Mouse (Mus musculus) layer of hippocampus, adult 9-10 months (tissue): Measurements from ENCODE around the gene 2700097O09Rik.
"Not testable (repeated sequence)": the region's sequence is repeated elsewhere in the genome, so short reads cannot be mapped to it uniquely, and the experiment has no call there.

Experiments used
- DNase-seq: peaks from one replicate; pipeline ENCODE4 v3.0.0; 2022; ENCODE audit warnings: low spot score

2700097O09Rik gene

DNA sequence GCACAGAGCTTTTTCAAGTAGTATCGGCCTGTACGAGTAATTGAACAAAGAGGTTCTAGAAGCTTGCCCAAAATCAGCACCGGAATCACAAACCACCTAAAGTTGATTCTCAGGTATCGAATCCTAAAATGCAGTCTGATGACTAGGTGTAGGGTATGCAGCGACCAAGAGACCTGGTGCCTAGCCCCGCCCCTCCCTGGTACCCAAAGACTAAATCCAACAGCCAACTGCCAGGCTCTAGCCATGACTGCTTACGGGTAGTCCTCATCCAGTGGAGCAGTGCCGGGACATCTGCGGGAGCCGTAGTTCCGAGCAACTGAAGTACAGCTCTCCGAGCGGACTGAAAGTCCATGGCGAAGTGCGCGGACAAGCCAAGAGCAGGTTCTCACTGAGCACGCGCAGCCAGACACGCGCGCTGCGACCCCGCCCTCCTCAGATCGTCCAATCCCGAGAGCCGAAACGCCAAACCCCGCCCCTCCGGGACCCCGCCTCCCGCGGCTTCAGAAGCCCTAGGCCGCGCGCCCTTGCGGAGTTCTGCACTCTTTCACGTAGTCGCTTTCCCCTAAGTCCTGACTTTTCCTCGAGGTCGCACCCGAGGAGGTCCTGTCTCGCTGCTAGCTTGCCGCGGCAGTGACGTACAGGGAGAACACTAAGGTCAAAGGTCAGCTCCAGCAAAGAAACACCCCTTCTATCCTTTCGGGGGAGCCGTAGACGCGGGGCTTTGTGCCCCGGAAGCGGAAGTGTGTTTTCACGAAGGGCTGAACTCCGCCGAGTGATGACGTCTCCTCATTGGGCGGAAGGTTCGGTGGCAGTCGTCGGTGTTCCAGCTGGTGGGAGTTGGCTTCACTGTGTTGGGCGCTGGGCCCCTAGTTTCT, at the start of gene 2700097O09Rik, which contains the start of gene Srp54a:
TSS of gene 2700097O09Rik (minus strand) at position 385 of the 875 bp plus-strand sequence.
TSS of gene Srp54a (plus strand) at position 537 of the 875 bp plus-strand sequence.
- peak; percentile 78 for DNase-seq

- DNase-seq, result not testable (repeated sequence)
Observed at GRCm38 (mm10) chr12:55124731-55125130, 44.8 kb upstream of the 2700097O09Rik start.

- not testable (repeated sequence) for DNase-seq
Observed at GRCm38 (mm10) chr12:55124242-55124641, 44.3 kb upstream of the 2700097O09Rik start, which contains the start of gene Fam177a. Fam177a (plus strand) TSS chr12:55124469.

GRCm38 (mm10) chr12:55112616-55113015, 32.7 kb upstream of the 2700097O09Rik start:
- not testable (repeated sequence) for DNase-seq

GRCm38 (mm10) chr12:55092127-55092526, 12.2 kb upstream of the 2700097O09Rik start:
- DNase-seq, result not testable (repeated sequence)

GRCm38 (mm10) chr12:55080601-55080942, 662 bp upstream of the 2700097O09Rik start:
- not testable (repeated sequence) for DNase-seq

- DNase-seq, result not testable (repeated sequence)
Observed at GRCm38 (mm10) chr12:55078706-55079105, 1.2 kb downstream of the 2700097O09Rik start.

DNA sequence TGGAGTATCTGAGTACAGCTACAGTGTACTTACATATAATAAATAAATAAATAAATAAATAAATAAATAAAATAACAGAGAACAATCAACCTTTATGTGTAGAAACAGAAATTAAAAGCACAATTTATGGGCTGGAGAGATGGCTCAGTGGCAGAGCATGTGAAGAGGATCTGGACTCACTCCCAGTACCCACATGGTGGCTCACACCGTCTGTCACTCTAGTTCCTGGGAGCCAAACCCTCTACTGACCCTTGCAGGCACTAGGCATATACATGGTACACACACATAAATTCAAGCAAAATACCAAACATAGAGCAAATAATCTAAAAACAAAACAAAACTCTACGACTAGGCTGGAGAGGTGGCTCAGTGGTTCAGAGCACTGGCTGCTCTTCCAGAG, 4.6 kb downstream of the 2700097O09Rik start:
- no peak for DNase-seq

DNA sequence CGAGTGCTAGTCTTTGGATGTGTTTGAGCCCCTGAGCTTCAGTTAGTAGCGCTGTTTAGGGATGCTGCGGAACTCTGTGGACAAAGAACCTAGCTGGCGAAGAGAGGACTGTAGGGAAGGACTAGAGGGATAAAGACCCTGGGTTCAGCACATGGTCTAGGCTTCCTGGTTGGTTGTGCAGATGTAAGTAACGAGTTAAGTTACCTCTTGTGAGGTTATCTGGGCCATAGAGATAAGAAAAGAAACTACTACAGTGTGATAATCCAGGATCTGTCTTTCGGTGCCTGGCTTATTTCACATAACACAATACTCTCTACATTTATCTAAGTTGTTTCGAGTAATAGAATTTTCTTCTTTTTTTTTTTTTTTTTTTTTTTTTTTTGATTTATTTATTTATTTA, 6.2 kb downstream of the 2700097O09Rik start:
- DNase-seq, result no peak

- DNase-seq, result no peak
Observed at GRCm38 (mm10) chr12:55072495-55072894, 7.4 kb downstream of the 2700097O09Rik start.

GRCm38 (mm10) chr12:55062141-55062540, 17.8 kb downstream of the 2700097O09Rik start:
- DNase-seq, result no peak

- no peak for DNase-seq
Observed at GRCm38 (mm10) chr12:55061006-55061405, 18.9 kb downstream of the 2700097O09Rik start.

DNA sequence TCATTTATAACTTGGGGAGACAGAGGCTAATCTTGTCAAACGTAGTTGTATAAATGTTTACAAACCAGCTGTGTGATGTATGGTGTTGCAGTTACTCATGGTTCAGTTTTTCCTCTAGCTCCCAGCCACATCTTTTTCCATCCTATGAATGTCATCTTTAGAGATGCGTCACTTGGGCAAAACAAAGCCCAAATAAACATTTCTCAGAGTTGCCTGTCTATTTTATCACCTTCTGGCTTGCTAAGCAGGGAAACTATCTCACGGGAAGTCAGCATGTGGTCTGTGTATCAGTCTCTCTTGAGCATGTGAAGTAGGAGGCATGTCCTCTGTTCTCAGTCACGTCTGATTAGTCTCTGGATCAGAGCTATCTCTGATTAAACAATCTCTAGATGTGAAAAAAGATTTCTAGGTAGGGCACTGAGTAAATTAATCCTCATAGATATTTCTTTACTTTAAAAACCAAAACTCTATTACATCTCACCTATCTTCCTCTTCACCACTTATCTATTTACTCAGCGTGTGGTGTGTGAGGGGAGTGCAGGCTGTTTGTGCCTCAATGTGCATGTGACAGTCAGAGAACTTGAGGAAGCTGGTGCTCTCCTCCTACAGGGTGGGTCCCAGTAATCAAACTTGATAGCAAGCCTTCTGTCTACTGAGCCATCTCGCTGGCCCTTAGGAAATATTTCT, 19.6 kb downstream of the 2700097O09Rik start:
- DNase-seq, result no peak

GRCm38 (mm10) chr12:55059812-55060211, 20.1 kb downstream of the 2700097O09Rik start:
- DNase-seq, result no peak

GRCm38 (mm10) chr12:55058865-55059615, 20.9 kb downstream of the 2700097O09Rik start:
- no peak for DNase-seq

- no peak for DNase-seq
Observed at GRCm38 (mm10) chr12:55056703-55057102, 23.2 kb downstream of the 2700097O09Rik start.

GRCm38 (mm10) chr12:55054551-55055241, 25.2 kb downstream of the 2700097O09Rik start:
- DNase-seq, result no peak

- no peak for DNase-seq
Observed at GRCm38 (mm10) chr12:55053267-55053666, 26.6 kb downstream of the 2700097O09Rik start.

GRCm38 (mm10) chr12:55051210-55052173, 28.4 kb downstream of the 2700097O09Rik start:
- DNase-seq, result no peak

GRCm38 (mm10) chr12:55049731-55050353, 30.1 kb downstream of the 2700097O09Rik start:
- no peak for DNase-seq
